Mouse (Mus musculus): ENCODE results near the gene Trex2. TPM values are rescaled to one million over a fixed set of nuclear protein-coding genes. Genes with fewer than 3 reads are reported as not detected.

Trex2 gene
- polyA plus RNA-seq, 1 experiment = not detected

DNA sequence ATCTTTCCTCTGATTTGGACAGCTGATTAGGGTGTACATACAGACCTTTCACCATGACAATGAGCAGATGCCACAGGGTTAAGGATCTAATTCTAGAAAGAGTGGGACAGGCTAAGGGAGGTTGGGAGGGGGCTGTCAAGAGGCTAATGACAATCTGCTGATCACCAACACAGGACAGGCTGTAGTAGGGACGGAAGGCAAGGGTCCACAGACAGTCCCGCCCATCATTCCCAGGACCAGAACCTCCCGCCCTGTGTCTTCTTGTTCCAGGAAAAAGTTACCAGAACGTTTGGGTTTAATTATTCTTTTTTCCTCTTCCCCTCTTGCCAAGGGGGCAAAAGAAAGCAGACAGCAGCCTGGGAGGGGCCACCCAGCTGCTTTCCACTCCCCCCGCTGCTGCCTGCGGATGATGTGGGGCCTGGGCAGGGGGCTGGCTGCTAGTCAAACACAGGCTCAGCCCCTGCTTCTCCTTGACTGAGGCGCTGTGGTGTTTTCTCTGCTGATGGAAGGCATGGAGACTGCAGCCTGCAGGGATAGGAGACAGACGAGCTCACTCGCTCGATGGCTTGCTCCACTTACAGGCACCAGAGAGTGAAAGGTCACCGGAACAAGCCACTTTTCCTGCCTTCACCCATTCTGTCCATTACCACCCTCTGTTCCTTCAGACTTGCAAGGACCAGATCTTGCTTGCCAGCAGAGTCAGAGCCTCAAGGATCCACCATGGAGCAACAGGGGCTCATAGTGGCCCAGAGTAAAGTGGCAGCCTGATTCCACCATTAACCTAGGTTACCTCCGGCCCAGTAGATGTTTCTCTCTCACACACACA lies 39.4 kb upstream of the Trex2 start:
- TF ChIP-seq CTCF (IDR thresholded peaks at IDR 0.05; ENCODE audit: low read depth, low read length) (no peak), POLR2A (IDR thresholded peaks at IDR 0.05; ENCODE audit: borderline replicate concordance, low read depth, low read length) (no peak)
- no peak overlapping the region for H3K4me3 ChIP-seq (ENCODE audit: insufficient read depth, low read length)
- H3K27ac ChIP-seq (ENCODE audit: insufficient read depth, low read depth, low read length) = no peak overlapping the region

GRCm38 (mm10) chrX:73471764-73472163 lies 36.6 kb upstream of the Trex2 start:
- H3K27ac ChIP-seq (ENCODE audit: insufficient read depth, low read depth, low read length) = no peak overlapping the region
- H3K4me1 ChIP-seq (ENCODE audit: control insufficient read depth, insufficient read depth, low read length) = peaks cover 5% of the 10 kb centered on the region
- no peak overlapping the region for H3K4me3 ChIP-seq (ENCODE audit: insufficient read depth, low read length)
- TF ChIP-seq POLR2A (IDR thresholded peaks at IDR 0.05; ENCODE audit: borderline replicate concordance, low read depth, low read length) (no peak), CTCF (IDR thresholded peaks at IDR 0.05; ENCODE audit: low read depth, low read length) (no peak)

More for the DNA sequence above, 39.4 kb upstream of the Trex2 start:
- H3K4me1 ChIP-seq (ENCODE audit: control insufficient read depth, insufficient read depth, low read length) = peaks cover 7% of the 10 kb centered on the region

- H3K4me3 ChIP-seq (ENCODE audit: insufficient read depth, low read length) = no peak overlapping the region
- no peaks in the 10 kb centered on the region for H3K4me1 ChIP-seq (ENCODE audit: control insufficient read depth, insufficient read depth, low read length)
- no peak overlapping the region for H3K27ac ChIP-seq (ENCODE audit: insufficient read depth, low read depth, low read length)
- no peak for TF ChIP-seq CTCF (IDR thresholded peaks at IDR 0.05; ENCODE audit: low read depth, low read length)
- no peak for TF ChIP-seq POLR2A (IDR thresholded peaks at IDR 0.05; ENCODE audit: borderline replicate concordance, low read depth, low read length)
Observed at GRCm38 (mm10) chrX:73468752-73469151, 33.6 kb upstream of the Trex2 start.

DNA sequence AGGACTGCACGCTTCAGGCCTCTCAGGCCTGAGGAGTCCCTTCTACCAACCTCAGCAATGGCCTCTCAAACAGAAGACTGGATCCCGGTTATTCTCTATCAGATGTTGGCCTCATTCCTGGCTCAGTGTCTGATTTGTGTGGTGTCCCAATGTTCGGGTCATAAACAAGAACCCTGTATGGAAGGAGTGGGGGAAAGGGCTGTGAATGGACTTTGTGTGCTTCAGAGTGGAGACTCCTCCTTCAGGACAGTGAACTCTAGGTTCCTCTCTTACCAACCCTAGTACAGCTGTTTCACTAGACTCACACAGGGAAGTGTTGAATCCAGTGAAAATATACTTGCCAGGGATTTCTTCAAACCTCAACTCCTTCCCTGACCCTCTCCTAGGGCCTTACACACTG lies 33.2 kb upstream of the Trex2 start:
- Histone ChIP-seq H3K4me1 (ENCODE audit: control insufficient read depth, insufficient read depth, low read length) (no peaks in the 10 kb centered on the region), H3K27ac (ENCODE audit: insufficient read depth, low read depth, low read length) (no peak overlapping the region), H3K4me3 (ENCODE audit: insufficient read depth, low read length) (no peak overlapping the region)
- no peak for TF ChIP-seq CTCF (IDR thresholded peaks at IDR 0.05; ENCODE audit: low read depth, low read length)
- no peak for TF ChIP-seq POLR2A (IDR thresholded peaks at IDR 0.05; ENCODE audit: borderline replicate concordance, low read depth, low read length)

GRCm38 (mm10) chrX:73467446-73468241 lies 32.5 kb upstream of the Trex2 start:
- no peaks in the 10 kb centered on the region for H3K4me1 ChIP-seq (ENCODE audit: control insufficient read depth, insufficient read depth, low read length)
- TF ChIP-seq CTCF (IDR thresholded peaks at IDR 0.05; ENCODE audit: low read depth, low read length) (no peak), POLR2A (IDR thresholded peaks at IDR 0.05; ENCODE audit: borderline replicate concordance, low read depth, low read length) (no peak)
- H3K27ac ChIP-seq (ENCODE audit: insufficient read depth, low read depth, low read length) = no peak overlapping the region
- H3K4me3 ChIP-seq (ENCODE audit: insufficient read depth, low read length) = no peak overlapping the region

GRCm38 (mm10) chrX:73465483-73466186 lies 30.5 kb upstream of the Trex2 start:
- no peak for TF ChIP-seq POLR2A (IDR thresholded peaks at IDR 0.05; ENCODE audit: borderline replicate concordance, low read depth, low read length)
- no peak for TF ChIP-seq CTCF (IDR thresholded peaks at IDR 0.05; ENCODE audit: low read depth, low read length)
- Histone ChIP-seq H3K4me1 (ENCODE audit: control insufficient read depth, insufficient read depth, low read length) (no peaks in the 10 kb centered on the region), H3K27ac (ENCODE audit: insufficient read depth, low read depth, low read length) (no peak overlapping the region), H3K4me3 (ENCODE audit: insufficient read depth, low read length) (no peak overlapping the region)

- no peak overlapping the region for H3K27ac ChIP-seq (ENCODE audit: insufficient read depth, low read depth, low read length)
- peaks cover 4% of the 10 kb centered on the region for H3K4me1 ChIP-seq (ENCODE audit: control insufficient read depth, insufficient read depth, low read length)
- TF ChIP-seq CTCF (IDR thresholded peaks at IDR 0.05; ENCODE audit: low read depth, low read length) = no peak
- TF ChIP-seq POLR2A (IDR thresholded peaks at IDR 0.05; ENCODE audit: borderline replicate concordance, low read depth, low read length) = no peak
- H3K4me3 ChIP-seq (ENCODE audit: insufficient read depth, low read length) = no peak overlapping the region
Observed at GRCm38 (mm10) chrX:73460792-73461191, 25.6 kb upstream of the Trex2 start.

DNA sequence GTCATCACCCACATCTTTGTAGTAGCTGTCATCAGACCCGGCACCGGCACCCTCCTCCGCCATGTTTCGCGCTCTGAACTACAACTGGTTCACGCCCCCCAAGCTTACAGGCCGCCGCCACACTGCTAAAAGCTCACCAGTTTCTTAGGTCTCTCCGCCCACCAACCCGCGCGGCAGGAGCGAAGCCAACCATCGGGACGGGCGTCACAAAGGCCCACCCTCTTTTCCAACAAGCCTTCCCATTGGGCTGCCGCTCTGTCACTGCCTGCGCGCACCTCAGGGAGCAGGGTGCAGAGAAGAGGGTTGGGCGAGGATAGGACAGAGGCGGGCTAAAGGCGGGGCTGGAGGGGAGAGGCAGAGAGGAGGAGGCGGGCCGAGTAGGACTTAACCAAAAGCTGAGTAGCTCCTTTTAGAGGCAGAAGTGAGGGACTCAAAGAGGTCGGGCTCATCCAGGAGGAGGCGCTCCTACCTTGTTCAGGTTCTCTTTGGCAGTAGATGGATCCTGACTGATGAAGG lies 23.8 kb upstream of the Trex2 start, which contains the start of gene Haus7:
Gene Haus7, minus strand, starts transcription at position 168 of the 516 bp plus-strand sequence.
- TF ChIP-seq POLR2A (IDR thresholded peaks at IDR 0.05; ENCODE audit: borderline replicate concordance, low read depth, low read length) = no peak
- no peak for TF ChIP-seq CTCF (IDR thresholded peaks at IDR 0.05; ENCODE audit: low read depth, low read length)
- Histone ChIP-seq H3K27ac (ENCODE audit: insufficient read depth, low read depth, low read length) (no peak within 1 kb of the TSS), H3K4me1 (ENCODE audit: control insufficient read depth, insufficient read depth, low read length) (peaks cover 4% of the 10 kb centered on the region), H3K4me3 (ENCODE audit: insufficient read depth, low read length) (peak within 1 kb of the TSS; percentile 78)

GRCm38 (mm10) chrX:73451949-73452348 lies 16.8 kb upstream of the Trex2 start:
- no peak overlapping the region for H3K4me3 ChIP-seq (ENCODE audit: insufficient read depth, low read length)
- TF ChIP-seq POLR2A (IDR thresholded peaks at IDR 0.05; ENCODE audit: borderline replicate concordance, low read depth, low read length) = no peak
- 0 out of 2 replicates have a peak, but pooled peaks have one; percentile 37 for TF ChIP-seq CTCF (IDR thresholded peaks at IDR 0.05; ENCODE audit: low read depth, low read length)
- H3K27ac ChIP-seq (ENCODE audit: insufficient read depth, low read depth, low read length) = no peak overlapping the region
- no peaks in the 10 kb centered on the region for H3K4me1 ChIP-seq (ENCODE audit: control insufficient read depth, insufficient read depth, low read length)

Data from bone marrow macrophage, adult 2 months (primary cell).